Mouse (Mus musculus): ENCODE data around the gene Mlh3.
A peak's percentile ranks its signal among the peaks of the same experiment; 100 is the strongest.

Gene Mlh3

GRCm38 (mm10) chr12:85227227-85227626 is 43.2 kb downstream of the Mlh3 start:
- no peak for DNase-seq

GRCm38 (mm10) chr12:85219905-85220290 is 50.5 kb downstream of the Mlh3 start:
- DNase-seq: no peak

- peak; percentile 95 for DNase-seq
Observed at GRCm38 (mm10) chr12:85219236-85219904, 51.0 kb downstream of the Mlh3 start, which contains the start of gene Eif2b2. Gene Eif2b2 (plus strand): TSS chr12:85219481.

- no peak for DNase-seq
Observed at GRCm38 (mm10) chr12:85217733-85218310, 52.6 kb downstream of the Mlh3 start.

- no peak for DNase-seq
Observed at GRCm38 (mm10) chr12:85215031-85215430, 55.4 kb downstream of the Mlh3 start.

GRCm38 (mm10) chr12:85208687-85209199 is 61.7 kb downstream of the Mlh3 start:
- DNase-seq: no peak

GRCm38 (mm10) chr12:85205425-85205824 is 65.0 kb downstream of the Mlh3 start:
- no peak for DNase-seq

- no peak for DNase-seq
Observed at GRCm38 (mm10) chr12:85204105-85204504, 66.3 kb downstream of the Mlh3 start.

GRCm38 (mm10) chr12:85203699-85204098 is 66.7 kb downstream of the Mlh3 start:
- DNase-seq: no peak

GRCm38 (mm10) chr12:85202191-85202590 is 68.2 kb downstream of the Mlh3 start:
- DNase-seq: no peak

- no peak for DNase-seq
Observed at GRCm38 (mm10) chr12:85201830-85202147, 68.6 kb downstream of the Mlh3 start.

GRCm38 (mm10) chr12:85200929-85201829 is 69.2 kb downstream of the Mlh3 start:
- no peak for DNase-seq

GRCm38 (mm10) chr12:85199954-85200353 is 70.4 kb downstream of the Mlh3 start:
- no peak for DNase-seq

GRCm38 (mm10) chr12:85197936-85198335 is 72.5 kb downstream of the Mlh3 start:
- no peak for DNase-seq

GRCm38 (mm10) chr12:85197371-85197770 is 73.0 kb downstream of the Mlh3 start:
- no peak for DNase-seq

GRCm38 (mm10) chr12:85196191-85196590 is 74.2 kb downstream of the Mlh3 start:
- no peak for DNase-seq

- no peak for DNase-seq
Observed at GRCm38 (mm10) chr12:85195086-85195485, 75.3 kb downstream of the Mlh3 start.

GRCm38 (mm10) chr12:85194623-85195018 is 75.8 kb downstream of the Mlh3 start:
- DNase-seq: peak; percentile 74

- DNase-seq: no peak
Observed at GRCm38 (mm10) chr12:85193923-85194622, 76.3 kb downstream of the Mlh3 start.

- no peak for DNase-seq
Observed at GRCm38 (mm10) chr12:85193146-85193545, 77.3 kb downstream of the Mlh3 start.

- DNase-seq: no peak
Observed at GRCm38 (mm10) chr12:85192461-85193108, 77.8 kb downstream of the Mlh3 start.

GRCm38 (mm10) chr12:85190290-85190689 is 80.1 kb downstream of the Mlh3 start:
- DNase-seq: no peak
